Mouse (Mus musculus) neural tube, embryonic 14.5 days (tissue): ENCODE data around the gene Hist1h3d. TPM values are rescaled to one million over a fixed set of nuclear protein-coding genes. Genes with fewer than 3 reads are reported as not detected.
"Not testable (repeated sequence)": the region's sequence is repeated elsewhere in the genome, so short reads cannot be mapped to it uniquely, and the experiment has no call there.

Experiments used
- ATAC-seq: fragments of 200-750 bp; cut with Nextera tagmentation; 2 replicates; pipeline ENCODE4 v1.8.0; 2017; ENCODE audit warnings: low read depth, mild to moderate bottlenecking, moderate TSS enrichment, moderate library complexity
- H3K27ac ChIP-seq: fragments of 300-500 bp; sonication (generic); 2 replicates; pipeline ENCODE4 v1.5.1; 2014; ENCODE audit warnings: low read depth, mild to moderate bottlenecking, control low read depth, low read length, moderate library complexity, mixed read lengths
- H3K27me3 ChIP-seq: fragments of 300-500 bp; sonication (generic); 2 replicates; pipeline ENCODE4 v1.6.1; 2014; ENCODE audit warnings: low read length; ENCODE audit not compliant: control insufficient read depth, insufficient read depth
- H3K36me3 ChIP-seq: fragments of 300-500 bp; sonication (generic); 2 replicates; pipeline ENCODE4 v1.6.1; 2014; ENCODE audit warnings: low read length, mixed read lengths; ENCODE audit not compliant: control insufficient read depth, insufficient read depth
- H3K4me1 ChIP-seq: fragments of 300-500 bp; sonication (generic); 2 replicates; pipeline ENCODE4 v1.6.1; 2014; ENCODE audit warnings: low read length; ENCODE audit not compliant: control insufficient read depth, insufficient read depth
- H3K4me2 ChIP-seq: fragments of 300-500 bp; sonication (generic); 2 replicates; pipeline ENCODE4 v1.6.1; 2014; ENCODE audit warnings: mild to moderate bottlenecking, low read depth, low read length, control low read depth
- H3K4me3 ChIP-seq: fragments of 300-500 bp; sonication (generic); 2 replicates; pipeline ENCODE4 v1.5.1; 2014; ENCODE audit warnings: low read depth, low read length, control low read depth, mixed read lengths
- H3K9ac ChIP-seq: fragments of 300-500 bp; sonication (generic); replicated peaks from 2 replicates; pipeline ENCODE4 v1.6.1; 2014; ENCODE audit warnings: low read depth, mild to moderate bottlenecking, control low read depth, low read length, mixed read lengths
- H3K9me3 ChIP-seq: fragments of 300-500 bp; sonication (generic); 2 replicates; pipeline ENCODE4 v1.6.1; 2016; ENCODE audit warnings: low read length; ENCODE audit not compliant: control insufficient read depth
- WGBS: fragments of 180-500 bp; shearing (Covaris S2); extraction: QIAGEN DNeasy Blood & Tissue Kit; methylation state at CpG from one replicate; pipeline ENCODE4 v1.1.7; 2014; 5-methylcytosine and 5-hydroxymethylcytosine counted together
- polyA plus RNA-seq: library from polyadenylated mRNA; unstranded; fragments of >200 nt; fragmentation: Nextera tagmentation; extraction: Ambion mirVana; gene quantifications from 2 replicates; pipeline ENCODE4 v1.2.1, GENCODE M21; 2014

Gene Hist1h3d
- polyA plus RNA-seq, 1 experiment from 2014 or later: 0.50 TPM

GRCm38 (mm10) chr13:23572218-23573033, 3.1 kb upstream of the Hist1h3d start:
- Histone ChIP-seq H3K4me1 (peaks cover 38% of the 10 kb centered on the region), H3K4me2 (peak overlapping the region; percentile 73), H3K27me3 (no peaks in the 10 kb centered on the region), H3K9me3 (no peaks in the 10 kb centered on the region), H3K27ac (no peak overlapping the region), H3K36me3 (no peaks in the 10 kb centered on the region), H3K9ac (no peak overlapping the region; the same call in 1 of the 2 replicates), H3K4me3 (peak overlapping the region; percentile 47)
- 49% methylated on average over 2 of the region's 2 CpGs for WGBS
- ATAC-seq: no peak

- H3K36me3 ChIP-seq, ATAC-seq, H3K9me3 ChIP-seq, H3K27me3 ChIP-seq: not testable (repeated sequence)
- WGBS: 9% methylated on average over 18 of the region's 20 CpGs
- H3K4me1 ChIP-seq: peaks cover 38% of the 10 kb centered on the region
- peak overlapping the region; percentile 2; the same call in 1 of the 2 replicates for H3K27ac ChIP-seq
- peak overlapping the region; percentile 73 for H3K4me2 ChIP-seq
- peak overlapping the region; percentile 23 for H3K4me3 ChIP-seq
- H3K9ac ChIP-seq: 0 out of 2 replicates have a peak overlapping the region, but pooled peaks have one; percentile 12
Measured at GRCm38 (mm10) chr13:23573034-23573897, 2.3 kb upstream of the Hist1h3d start.

GRCm38 (mm10) chr13:23573898-23574524, 1.6 kb upstream of the Hist1h3d start, which contains the start of the genes Hist1h2bf and Hist1h2ad:
Hist1h2bf (minus strand) TSS chr13:23574196.
Hist1h2ad (plus strand) TSS chr13:23574381.
- Histone ChIP-seq H3K9ac (0 out of 2 replicates have a peak within 1 kb of the TSS, but pooled peaks have one; percentile 12), H3K4me1 (peaks cover 38% of the 10 kb centered on the region), H3K27ac (peak within 1 kb of the TSS; percentile 75; the same call in 1 of the 2 replicates), H3K4me3 (peak within 1 kb of the TSS; percentile 32), H3K4me2 (peak within 1 kb of the TSS; percentile 73)
- peak; percentile 93 for ATAC-seq
- WGBS: 1% methylated on average over 22 of the region's 42 CpGs
- H3K36me3 ChIP-seq, H3K27me3 ChIP-seq, H3K9me3 ChIP-seq: not testable (repeated sequence)

- not testable (repeated sequence) for H3K9me3 ChIP-seq, ATAC-seq, H3K9ac ChIP-seq, H3K36me3 ChIP-seq, H3K27me3 ChIP-seq
- Histone ChIP-seq H3K4me3 (peak overlapping the region; percentile 25), H3K4me1 (peaks cover 38% of the 10 kb centered on the region), H3K4me2 (peak overlapping the region; percentile 73), H3K27ac (peak overlapping the region; percentile 75; the same call in 1 of the 2 replicates)
- 1% methylated on average over 5 of the region's 39 CpGs for WGBS
Measured at GRCm38 (mm10) chr13:23574546-23575170, 905 bp upstream of the Hist1h3d start.

GRCm38 (mm10) chr13:23575864-23576313, 326 bp downstream of the Hist1h3d start:
- peak overlapping the region; percentile 46 for H3K9ac ChIP-seq
- peak overlapping the region; percentile 62 for H3K4me2 ChIP-seq
- H3K4me1 ChIP-seq: peaks cover 32% of the 10 kb centered on the region
- H3K27me3 ChIP-seq, ATAC-seq, H3K36me3 ChIP-seq, H3K9me3 ChIP-seq, H3K27ac ChIP-seq: not testable (repeated sequence)
- H3K4me3 ChIP-seq: peak overlapping the region; percentile 32
- under 1% methylated on average over 11 of the region's 40 CpGs for WGBS

- Histone ChIP-seq H3K9ac (peak overlapping the region; percentile 46), H3K4me2 (peak overlapping the region; percentile 62), H3K9me3 (no peaks in the 10 kb centered on the region), H3K27me3 (no peaks in the 10 kb centered on the region), H3K4me1 (peaks cover 32% of the 10 kb centered on the region), H3K36me3 (no peaks in the 10 kb centered on the region), H3K4me3 (peak overlapping the region; percentile 32), H3K27ac (no peak overlapping the region)
- ATAC-seq: no peak
- WGBS: 7% methylated on average over 7 of the region's 7 CpGs
Measured at GRCm38 (mm10) chr13:23576351-23576881, 853 bp downstream of the Hist1h3d start.

GRCm38 (mm10) chr13:23576906-23577639, 1.5 kb downstream of the Hist1h3d start:
- WGBS: 59% methylated on average over 6 of the region's 6 CpGs
- no peak overlapping the region for H3K9ac ChIP-seq
- peak overlapping the region; percentile 32; the same call in 1 of the 2 replicates for H3K4me3 ChIP-seq
- no peaks in the 10 kb centered on the region for H3K9me3 ChIP-seq
- H3K27me3 ChIP-seq: no peaks in the 10 kb centered on the region
- no peaks in the 10 kb centered on the region for H3K36me3 ChIP-seq
- H3K4me2 ChIP-seq: peak overlapping the region; percentile 62; the same call in 1 of the 2 replicates
- no peak overlapping the region for H3K27ac ChIP-seq
- peaks cover 33% of the 10 kb centered on the region for H3K4me1 ChIP-seq
- no peak for ATAC-seq
